Comparison of ENCODE assay signal across 1 mouse cellular context in the genomic region with DNA sequence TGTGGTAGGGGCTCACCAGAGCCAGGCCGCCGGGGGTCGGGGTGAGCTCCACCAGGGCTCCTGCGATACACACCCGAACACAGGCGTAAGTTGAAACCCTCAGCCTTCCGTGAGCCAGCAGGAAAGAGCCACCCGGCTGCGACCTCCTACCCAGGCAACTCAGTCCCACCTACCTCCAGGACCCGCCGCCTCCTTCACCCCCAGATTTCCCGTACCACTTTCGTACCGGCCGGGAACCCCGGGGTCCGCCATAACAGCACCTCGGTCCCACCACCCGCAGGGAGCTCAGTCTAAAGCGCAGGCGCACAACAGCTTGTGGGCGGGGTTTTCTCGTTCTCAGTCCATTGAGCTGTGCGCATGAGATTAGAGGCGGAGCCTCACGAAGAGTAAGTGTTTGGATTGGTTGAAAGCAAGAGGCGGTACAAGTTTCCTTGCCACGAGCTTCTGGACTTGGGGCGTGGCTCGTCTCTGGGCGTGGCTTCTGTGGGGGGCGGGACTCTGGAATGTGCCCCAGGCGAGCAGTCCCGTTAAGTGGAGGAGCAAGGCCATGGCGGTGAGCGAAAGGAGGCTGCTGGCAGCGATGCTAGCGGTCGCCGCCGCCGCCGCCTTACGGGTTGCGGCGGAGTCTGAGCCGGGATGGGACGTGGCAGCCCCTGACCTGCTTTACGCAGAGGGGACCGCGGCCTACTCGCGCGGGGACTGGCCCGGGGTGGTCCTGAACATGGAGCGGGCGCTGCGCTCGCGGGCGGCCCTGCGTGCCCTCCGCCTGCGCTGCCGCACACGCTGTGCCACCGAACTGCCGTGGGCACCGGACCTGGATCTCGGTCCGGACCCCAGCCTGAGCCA.
TF ChIP-seq lines count a peak whose summit lies in the region.

A gene (minus strand): TSS at position 303 of the 846 bp plus-strand sequence.
A gene (plus strand): TSS at position 506 of the 846 bp plus-strand sequence.

TF ChIP-seq in MEL, 35 proteins besides CTCF, POLR2A, EP300 and RAD21 (continued from another document):
- no peak for TF ChIP-seq USF2 (IDR thresholded peaks at IDR 0.05; ENCODE audit: borderline replicate concordance in 1 of 2, insufficient read depth in 1 of 2, low read depth in 1 of 2, low read length in 2 of 2)
- no peak for TF ChIP-seq BHLHE40 (IDR thresholded peaks at IDR 0.05; ENCODE audit: borderline replicate concordance, low read depth, low read length)
- no peak for TF ChIP-seq GABPA (IDR thresholded peaks at IDR 0.05; ENCODE audit: low read depth, low read length)
- TF ChIP-seq POLR2AphosphoS5 (IDR thresholded peaks at IDR 0.05; ENCODE audit: borderline replicate concordance, low read depth, low read length), result no peak
- no peak for TF ChIP-seq ZKSCAN1 (IDR thresholded peaks at IDR 0.05; ENCODE audit: low read depth, low read length)
- no peak for TF ChIP-seq ETS1 (IDR thresholded peaks at IDR 0.05; ENCODE audit: low read depth, low read length)
- no peak for TF ChIP-seq SMC3 (IDR thresholded peaks at IDR 0.05; ENCODE audit: low read depth, low read length)
- no peak for TF ChIP-seq CHD1 (IDR thresholded peaks at IDR 0.05; ENCODE audit: low read depth, low read length)
- TF ChIP-seq MEF2A (IDR thresholded peaks at IDR 0.05; ENCODE audit: extremely low read depth, insufficient replicate concordance, low read depth, low read length, poor library complexity, severe bottlenecking), result no peak
- TF ChIP-seq ZMIZ1 (IDR thresholded peaks at IDR 0.05; ENCODE audit: low read depth, low read length), result no peak
- peak; percentile 13; the same call in 1 of the 2 replicates for TF ChIP-seq UBTF (IDR thresholded peaks at IDR 0.05; ENCODE audit: borderline replicate concordance, insufficient read depth, low read depth, low read length)
- TF ChIP-seq CHD2 (IDR thresholded peaks at IDR 0.05; ENCODE audit: low read length), result no peak
- TF ChIP-seq TBP (IDR thresholded peaks at IDR 0.05; ENCODE audit: low read depth, low read length), result peak; percentile 62
- no peak for TF ChIP-seq MAZ (IDR thresholded peaks at IDR 0.05; ENCODE audit: low read depth, low read length)
- no peak for TF ChIP-seq ELF1 (IDR thresholded peaks at IDR 0.05; ENCODE audit: low read depth, low read length)
- peak; percentile 71 for TF ChIP-seq HCFC1 (IDR thresholded peaks at IDR 0.05; ENCODE audit: low read depth, low read length)
- no peak for TF ChIP-seq USF1 (IDR thresholded peaks at IDR 0.05; ENCODE audit: low read depth, low read length)
- no peak for TF ChIP-seq MYB (IDR thresholded peaks at IDR 0.05; ENCODE audit: low read depth, low read length)
- peak; percentile 31; the same call in 1 of the 2 replicates for TF ChIP-seq SIN3A (IDR thresholded peaks at IDR 0.05; ENCODE audit: low read length)
- TF ChIP-seq ZNF384 (IDR thresholded peaks at IDR 0.05; ENCODE audit: low read depth, low read length), result no peak
- peak; percentile 64 for TF ChIP-seq NELFE (IDR thresholded peaks at IDR 0.05; ENCODE audit: low read depth, low read length)
TF ChIP-seq in MEL: peak in this region for 7.
